Mouse (Mus musculus) myocyte (in vitro differentiated cells): ENCODE measurements at regions not wholly inside any gene's neighbourhood (a gene's known extent, or its start where the extent isn't known, plus 50 kb on each side); places are given as distances from the start of the nearest gene placed in this dataset.

Source experiments
- CEBPB ChIP-seq: IDR thresholded peaks from 2 replicates; pipeline ENCODE4 v1.6.1; 2011; ENCODE audit warnings: mild to moderate bottlenecking, moderate library complexity; ENCODE audit not compliant: poor library complexity, insufficient read depth, severe bottlenecking
- POLR2A ChIP-seq: IDR thresholded peaks from one replicate; pipeline ENCODE4 v1.6.1; 2011; ENCODE audit warnings: low read depth, mild to moderate bottlenecking, control low read depth, moderate library complexity; ENCODE audit not compliant: insufficient read length
- POLR2AphosphoS2 ChIP-seq: IDR thresholded peaks from one replicate; pipeline ENCODE4 v1.6.1; 2011; ENCODE audit warnings: low read depth, control low read depth; ENCODE audit not compliant: insufficient read length
- USF1 ChIP-seq: IDR thresholded peaks from one replicate; pipeline ENCODE4 v1.6.1; 2011; ENCODE audit warnings: low read depth, mild to moderate bottlenecking, control low read depth, moderate library complexity

GRCm38 (mm10) chr2:170223872-170224271 lies 76.0 kb upstream of the Zfp217 start:
- TF ChIP-seq POLR2AphosphoS2 (no peak), POLR2A (no peak), USF1 (no peak), CEBPB (no peak)
